Mouse (Mus musculus) brown adipose tissue, adult 24 weeks (tissue): ENCODE data around the gene B3gnt9. TPM values are rescaled to one million over a fixed set of nuclear protein-coding genes. Genes with fewer than 3 reads are reported as not detected.
A peak's percentile ranks its signal among the peaks of the same experiment; 100 is the strongest.

Experiments
- H3K27ac ChIP-seq: fragments of 200-500 bp; replicated peaks from 2 replicates; pipeline ENCODE4 v1.5.1; 2012; ENCODE audit warnings: low read depth, mild to moderate bottlenecking, low read length
- H3K4me1 ChIP-seq: fragments of 200-500 bp; 2 replicates; pipeline ENCODE4 v1.6.1; 2012; ENCODE audit warnings: low read length, mixed read lengths; ENCODE audit not compliant: control insufficient read depth, insufficient read depth, insufficient read length
- H3K4me3 ChIP-seq: fragments of 200-500 bp; 2 replicates; pipeline ENCODE4 v1.5.1; 2012; ENCODE audit warnings: low read depth, mild to moderate bottlenecking, low read length, moderate library complexity; ENCODE audit not compliant: insufficient read depth
- polyA plus RNA-seq: library from polyadenylated mRNA; stranded (reverse); fragments of >200 nt; gene quantifications from 2 replicates; pipeline ENCODE4 v1.2.4, GENCODE M21; 2012; ENCODE audit not compliant: missing spikeins, insufficient read depth, insufficient read length

Gene B3gnt9
- polyA plus RNA-seq, 1 experiment = 1.9 TPM

GRCm38 (mm10) chr8:105289805-105290460, 35.0 kb upstream of the B3gnt9 start, which contains the start of gene 4931428F04Rik:
Gene 4931428F04Rik, minus strand, starts transcription at chr8:105289864.
- Histone ChIP-seq H3K27ac (peak within 1 kb of the TSS; percentile 61; the same call in 1 of the 2 replicates), H3K4me1 (peaks cover 9% of the 10 kb centered on the region), H3K4me3 (peak within 1 kb of the TSS; percentile 75)

- Histone ChIP-seq H3K27ac (peak overlapping the region; percentile 61; the same call in 1 of the 2 replicates), H3K4me3 (peak overlapping the region; percentile 75), H3K4me1 (peaks cover 9% of the 10 kb centered on the region)
Measured at GRCm38 (mm10) chr8:105288958-105289732, 34.2 kb upstream of the B3gnt9 start.

GRCm38 (mm10) chr8:105288231-105288630, 33.3 kb upstream of the B3gnt9 start:
- H3K4me1 ChIP-seq = peaks cover 9% of the 10 kb centered on the region
- H3K27ac ChIP-seq = no peak overlapping the region
- no peak overlapping the region for H3K4me3 ChIP-seq

GRCm38 (mm10) chr8:105286907-105287306, 32.0 kb upstream of the B3gnt9 start:
- no peak overlapping the region for H3K27ac ChIP-seq
- peaks cover 9% of the 10 kb centered on the region for H3K4me1 ChIP-seq
- no peak overlapping the region for H3K4me3 ChIP-seq

GRCm38 (mm10) chr8:105285514-105285913, 30.6 kb upstream of the B3gnt9 start:
- H3K4me1 ChIP-seq = peaks cover 8% of the 10 kb centered on the region
- H3K27ac ChIP-seq = no peak overlapping the region
- H3K4me3 ChIP-seq = no peak overlapping the region

- no peak overlapping the region for H3K27ac ChIP-seq
- no peak overlapping the region for H3K4me3 ChIP-seq
- H3K4me1 ChIP-seq = no peaks in the 10 kb centered on the region
Measured at GRCm38 (mm10) chr8:105283074-105283473, 28.1 kb upstream of the B3gnt9 start.

GRCm38 (mm10) chr8:105282239-105282638, 27.3 kb upstream of the B3gnt9 start:
- Histone ChIP-seq H3K4me3 (no peak overlapping the region), H3K4me1 (no peaks in the 10 kb centered on the region), H3K27ac (no peak overlapping the region)

- Histone ChIP-seq H3K4me3 (no peak overlapping the region), H3K4me1 (no peaks in the 10 kb centered on the region), H3K27ac (no peak overlapping the region)
Measured at GRCm38 (mm10) chr8:105281821-105282220, 26.9 kb upstream of the B3gnt9 start.

GRCm38 (mm10) chr8:105280567-105280966, 25.6 kb upstream of the B3gnt9 start:
- no peaks in the 10 kb centered on the region for H3K4me1 ChIP-seq
- H3K4me3 ChIP-seq = no peak overlapping the region
- no peak overlapping the region for H3K27ac ChIP-seq

GRCm38 (mm10) chr8:105278911-105279334, 24.0 kb upstream of the B3gnt9 start:
- H3K27ac ChIP-seq = no peak overlapping the region
- no peaks in the 10 kb centered on the region for H3K4me1 ChIP-seq
- H3K4me3 ChIP-seq = peak overlapping the region; percentile 38

GRCm38 (mm10) chr8:105276292-105277120, 21.6 kb upstream of the B3gnt9 start:
- no peak overlapping the region for H3K27ac ChIP-seq
- H3K4me3 ChIP-seq = peak overlapping the region; percentile 66
- H3K4me1 ChIP-seq = no peaks in the 10 kb centered on the region

- Histone ChIP-seq H3K4me1 (no peaks in the 10 kb centered on the region), H3K27ac (no peak within 1 kb of the TSS), H3K4me3 (peak within 1 kb of the TSS; percentile 66)
Measured at GRCm38 (mm10) chr8:105275840-105276239, 20.9 kb upstream of the B3gnt9 start, which contains the start of gene Nol3. Gene Nol3, plus strand, starts transcription at chr8:105276140.

GRCm38 (mm10) chr8:105275387-105275786, 20.4 kb upstream of the B3gnt9 start:
- no peak overlapping the region for H3K4me3 ChIP-seq
- H3K4me1 ChIP-seq = no peaks in the 10 kb centered on the region
- H3K27ac ChIP-seq = no peak overlapping the region

GRCm38 (mm10) chr8:105270916-105271186, 15.9 kb upstream of the B3gnt9 start:
- Histone ChIP-seq H3K4me1 (no peaks in the 10 kb centered on the region), H3K4me3 (no peak overlapping the region), H3K27ac (no peak overlapping the region)
